Mouse (Mus musculus) spleen, postnatal 10 days (tissue): ENCODE measurements around the gene Plekha7.
A peak's percentile ranks its signal among the peaks of the same experiment; 100 is the strongest.

Experiments used
- DNase-seq, 2 experiments: peaks; one replicate each; pipeline ENCODE4 v3.0.0; 2021 to 2022; ENCODE audit warnings: low spot score in 2 of 2

The Plekha7 gene

GRCm38 (mm10) chr7:116187521-116187920 lies 120.7 kb downstream of the Plekha7 start:
- DNase-seq, result no peak

- no peak for DNase-seq
These were observed 121.3 kb downstream of the Plekha7 start for GRCm38 (mm10) chr7:116186847-116187246.

DNA sequence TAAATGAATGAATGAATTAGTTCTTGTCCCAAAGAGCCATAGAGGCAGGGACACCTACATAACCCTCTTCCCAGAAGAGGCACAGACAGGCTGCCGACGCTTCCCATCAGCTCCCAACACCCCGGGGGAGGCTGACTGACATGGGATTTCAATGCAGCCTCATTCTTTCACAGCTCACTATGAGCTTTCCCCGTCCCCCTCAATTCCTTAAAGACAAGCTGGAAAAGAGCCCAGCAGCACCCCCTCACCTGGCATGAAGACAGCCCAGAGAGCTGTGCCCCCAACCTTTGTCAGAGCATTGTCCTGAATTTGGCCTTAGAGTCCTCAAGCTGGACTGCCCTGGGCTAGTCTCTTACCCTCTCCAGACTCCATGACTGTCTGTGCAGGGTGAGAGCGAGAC lies 122.0 kb downstream of the Plekha7 start:
- DNase-seq, result no peak

DNA sequence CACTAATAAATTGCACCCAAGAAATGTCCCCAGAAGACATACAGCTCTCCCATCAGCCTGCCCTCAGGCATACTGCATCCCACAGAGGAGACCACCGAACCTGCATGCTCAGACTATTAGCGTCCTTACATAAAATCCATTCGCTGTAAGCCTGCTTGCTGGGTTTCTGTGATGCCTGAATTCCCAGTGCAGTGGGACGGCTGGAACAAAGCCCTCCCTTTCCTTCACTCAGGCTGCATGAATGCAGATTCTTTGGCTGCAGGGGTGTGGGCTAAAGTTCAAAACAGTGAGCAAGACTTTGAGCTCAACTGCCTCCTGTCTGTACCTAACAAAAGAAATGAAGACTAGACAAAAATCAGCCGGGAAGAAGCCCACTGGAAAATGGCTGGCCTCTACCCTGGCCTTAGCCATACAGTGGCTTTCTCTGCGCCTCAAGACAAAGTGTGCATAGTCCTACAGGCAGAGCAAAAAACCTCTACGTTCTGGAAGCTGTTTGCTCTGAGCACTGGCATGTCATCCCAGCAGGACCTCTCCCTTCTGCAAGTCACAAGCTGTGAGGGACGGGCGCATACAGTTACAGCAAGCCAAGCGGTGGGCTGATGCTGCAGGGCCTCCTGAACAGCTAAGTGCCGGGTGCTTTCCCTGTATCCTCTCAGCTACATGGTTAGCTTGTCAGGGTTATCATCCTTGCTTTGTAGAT lies 123.7 kb downstream of the Plekha7 start:
- DNase-seq, result no peak

GRCm38 (mm10) chr7:116182451-116182850 lies 125.7 kb downstream of the Plekha7 start:
- DNase-seq, result no peak

GRCm38 (mm10) chr7:116181444-116181946 lies 126.7 kb downstream of the Plekha7 start:
- no peak for DNase-seq

- DNase-seq, result no peak
These were observed 129.3 kb downstream of the Plekha7 start for GRCm38 (mm10) chr7:116178916-116179315.

DNA sequence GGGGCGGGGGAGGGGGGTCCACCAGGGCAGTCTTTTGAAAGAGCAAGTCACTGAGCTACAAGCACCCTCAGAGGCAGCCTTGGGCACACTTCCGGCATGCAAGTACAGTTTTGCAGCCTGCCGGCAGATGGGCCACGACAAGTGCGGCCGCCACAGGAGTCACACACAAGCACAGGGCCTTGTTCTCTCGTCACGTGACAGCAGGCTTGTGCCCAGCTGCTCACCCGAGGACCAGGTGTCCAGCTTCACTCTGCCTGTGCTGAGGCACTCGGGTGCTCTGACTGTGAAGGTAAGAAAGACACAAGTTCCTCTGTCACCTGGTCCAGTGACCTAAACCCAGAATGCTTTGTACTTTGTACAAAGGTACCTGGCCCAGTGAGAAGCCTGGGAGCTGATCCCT lies 135.4 kb downstream of the Plekha7 start:
- no peak for DNase-seq

GRCm38 (mm10) chr7:116169426-116169825 lies 138.8 kb downstream of the Plekha7 start:
- no peak for DNase-seq

GRCm38 (mm10) chr7:116168224-116168623 lies 140.0 kb downstream of the Plekha7 start:
- no peak for DNase-seq

- no peak for DNase-seq
These were observed 143.9 kb downstream of the Plekha7 start for GRCm38 (mm10) chr7:116164232-116164631.

DNA sequence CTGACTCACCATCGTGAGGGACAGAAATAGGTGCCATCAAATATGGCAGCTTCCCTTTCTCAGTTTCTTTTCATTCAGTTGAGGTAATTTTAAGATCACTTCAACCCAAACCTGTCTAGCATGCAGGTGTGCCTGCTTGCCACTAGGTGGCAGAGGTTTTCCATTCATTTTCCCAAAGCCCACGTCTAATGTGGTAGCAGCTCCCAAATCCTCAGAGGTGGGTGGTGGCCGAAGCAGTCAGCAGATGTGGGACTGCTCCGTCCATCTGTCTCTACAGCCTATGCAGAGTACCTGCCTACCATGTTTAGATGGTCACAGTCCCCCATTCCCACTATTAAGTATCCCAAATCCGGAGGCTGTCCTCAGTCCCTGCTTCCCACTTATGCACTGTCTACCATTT lies 146.6 kb downstream of the Plekha7 start:
- DNase-seq, result no peak

DNA sequence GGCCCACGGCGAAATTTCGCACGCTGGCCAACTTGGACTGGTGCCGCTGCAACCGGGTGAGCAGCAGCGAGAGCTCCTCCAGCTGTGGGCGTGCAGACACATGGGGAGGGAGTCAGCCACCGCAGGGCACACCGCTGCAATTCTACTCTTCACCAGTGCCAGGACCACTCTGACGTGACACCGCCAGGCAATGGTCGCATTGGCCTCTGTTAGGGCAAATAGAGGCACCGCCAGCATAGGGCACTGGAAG lies 151.4 kb downstream of the Plekha7 start:
- no peak for DNase-seq

DNA sequence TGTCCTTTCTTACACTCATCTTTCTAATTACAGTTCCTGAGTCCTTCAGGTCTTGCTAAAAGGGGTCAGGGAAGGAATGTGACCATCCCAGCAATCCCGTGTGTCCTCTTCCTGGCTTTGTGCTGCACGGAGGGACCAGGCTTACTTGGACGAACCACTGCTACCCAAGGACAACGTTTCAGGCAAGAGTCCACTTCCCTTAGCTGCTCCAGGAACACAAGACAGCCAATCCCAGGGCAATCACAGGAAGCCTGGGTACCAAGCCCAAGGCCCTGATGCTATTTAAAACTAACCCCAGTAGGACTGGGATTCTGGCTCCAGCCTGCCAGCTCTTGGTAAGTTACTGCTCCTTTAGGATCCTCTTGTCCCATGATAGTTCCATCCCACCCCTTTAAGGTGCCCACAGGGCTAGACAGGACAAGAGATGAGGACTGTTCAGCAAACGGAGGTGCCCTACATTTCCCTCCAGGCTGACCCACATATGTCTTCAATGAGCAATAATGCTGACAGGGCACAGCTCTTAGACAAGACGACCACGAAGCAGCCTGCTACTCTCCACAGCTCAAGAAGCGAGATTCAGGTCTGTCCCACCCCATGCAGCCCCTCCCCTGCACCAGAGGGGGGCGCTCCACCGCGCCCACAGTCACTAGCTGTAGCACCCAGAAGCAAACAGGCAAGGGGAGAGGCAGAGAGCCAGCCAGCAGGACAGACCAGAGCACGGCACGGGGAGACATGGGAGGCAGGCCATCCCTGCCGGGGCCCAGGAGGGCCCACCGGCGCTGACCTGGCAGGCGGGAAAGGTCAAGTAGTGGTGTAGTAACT lies 151.9 kb downstream of the Plekha7 start:
- no peak for DNase-seq

DNA sequence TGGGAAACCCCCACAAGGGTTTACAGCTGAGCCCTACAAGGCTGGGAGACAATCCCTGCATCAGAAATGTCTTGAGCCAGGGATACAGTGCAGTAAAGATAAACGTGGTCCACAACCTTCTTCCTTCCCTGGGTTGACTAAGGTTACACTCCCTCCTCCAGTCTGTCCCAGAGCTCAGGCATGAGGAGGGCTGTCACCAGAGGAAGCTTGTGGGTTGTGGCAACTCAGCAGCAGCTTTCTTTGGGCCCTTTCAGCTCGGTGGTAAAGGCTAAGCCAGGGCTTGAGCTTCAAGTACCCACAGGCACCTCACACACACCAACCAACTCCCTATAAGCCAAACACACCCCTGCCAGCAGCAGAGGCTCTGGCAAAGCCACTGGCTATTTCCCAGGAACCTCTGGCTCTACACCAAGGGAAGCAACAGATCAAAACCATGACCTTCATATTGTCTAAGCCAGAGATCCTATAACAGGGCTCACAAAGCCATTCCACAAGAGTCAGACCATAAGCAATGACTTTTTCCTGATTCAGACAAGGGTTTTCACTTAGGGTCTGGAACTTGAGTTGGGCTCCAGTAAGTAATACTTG lies 154.3 kb downstream of the Plekha7 start:
- DNase-seq, result no peak

DNA sequence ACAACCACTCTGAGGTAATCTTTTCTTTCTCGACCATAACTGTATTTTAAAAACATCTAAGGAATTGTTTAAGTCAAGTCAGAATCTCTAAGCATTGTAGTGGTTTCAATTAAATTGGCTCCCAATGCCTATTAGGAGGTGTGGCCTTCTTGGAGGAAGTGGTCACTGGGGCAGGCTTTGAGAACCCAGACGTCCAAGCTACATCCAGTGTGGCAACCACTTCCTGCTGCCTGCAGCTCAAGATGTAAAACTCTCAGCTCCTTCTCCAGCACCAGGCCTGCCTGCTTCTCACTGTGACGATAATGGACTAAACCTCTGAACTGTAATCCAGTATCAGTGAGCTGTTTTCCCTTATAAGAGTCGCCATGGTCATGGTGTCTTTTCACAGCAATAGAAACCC lies 158.6 kb downstream of the Plekha7 start:
- DNase-seq, result no peak

GRCm38 (mm10) chr7:116147114-116147513 lies 161.1 kb downstream of the Plekha7 start:
- DNase-seq, result no peak

GRCm38 (mm10) chr7:116145030-116145429 lies 163.1 kb downstream of the Plekha7 start:
- DNase-seq, result no peak

GRCm38 (mm10) chr7:116137671-116138070 lies 170.5 kb downstream of the Plekha7 start:
- DNase-seq, result no peak

- no peak for DNase-seq
These were observed 171.0 kb downstream of the Plekha7 start for GRCm38 (mm10) chr7:116137149-116137548.

GRCm38 (mm10) chr7:116134413-116135292 lies 173.5 kb downstream of the Plekha7 start:
- DNase-seq, result no peak

DNA sequence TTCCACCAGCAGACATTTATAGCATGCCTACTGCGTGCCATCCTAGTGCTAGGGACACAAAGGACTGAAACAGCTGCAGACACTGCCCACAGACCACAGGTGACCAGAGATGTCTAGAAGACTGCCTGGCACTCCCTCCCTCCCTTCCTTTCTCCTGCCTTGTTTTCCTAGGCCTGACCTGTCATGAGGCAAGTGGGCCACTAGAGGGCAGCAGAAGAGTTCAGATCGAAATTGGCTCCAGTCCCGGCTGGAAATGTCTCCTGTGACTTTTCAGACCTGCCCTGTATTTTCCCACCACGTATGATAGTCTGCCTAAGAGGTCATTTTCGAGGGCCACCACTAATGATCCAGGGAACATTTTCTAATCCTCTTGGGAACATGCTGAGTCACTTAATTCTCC lies 176.1 kb downstream of the Plekha7 start:
- peak; percentile 51 to 77 for DNase-seq
